Mouse (Mus musculus): ENCODE data around the gene Klhl31.

GRCm38 (mm10) chr9:77693405-77693804 lies 57.1 kb downstream of the Klhl31 start:
- no peak for TF ChIP-seq POLR2A (IDR thresholded peaks at IDR 0.05; ENCODE audit: insufficient read depth, low read length)
- no peak for TF ChIP-seq EP300 (IDR thresholded peaks at IDR 0.05; ENCODE audit: insufficient read depth, low read depth, low read length)
- TF ChIP-seq CTCF (IDR thresholded peaks at IDR 0.05; ENCODE audit: low read depth, low read length), result no peak

Measured in ES-Bruce4 (cell line).